Mouse (Mus musculus): Measurements from ENCODE around the gene Runx2. TPM values are rescaled to one million over a fixed set of nuclear protein-coding genes. Genes with fewer than 3 reads are reported as not detected.

Gene Runx2
- polyA plus RNA-seq, 1 experiment from 2014 or later = 3.0 TPM

DNA sequence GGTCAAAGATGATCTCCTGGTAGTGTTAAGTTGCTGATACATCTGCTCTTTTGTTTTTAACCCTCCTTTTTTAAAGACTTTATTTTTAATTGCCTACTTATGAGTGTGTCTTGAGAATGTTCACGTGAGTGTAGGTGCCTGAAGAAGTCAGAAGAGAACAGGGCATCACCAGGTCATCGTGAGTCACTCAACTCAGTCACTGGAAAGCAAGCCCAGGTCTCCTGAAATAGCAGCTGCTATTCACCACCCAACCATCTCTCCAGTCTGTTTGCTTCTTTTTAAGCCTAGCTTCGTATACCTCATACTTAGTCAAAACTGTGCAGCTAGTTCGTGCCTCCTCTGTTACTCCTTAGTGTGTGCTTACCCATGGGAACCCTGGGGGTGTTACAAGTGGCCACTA, 259.7 kb downstream of the Runx2 start:
- Histone ChIP-seq H3K4me1 (replicated peaks; ENCODE audit: control insufficient read depth, insufficient read depth, low read length) (no peaks in the 10 kb centered on the region), H3K9me3 (ENCODE audit: control insufficient read depth, low read length) (no peaks in the 10 kb centered on the region), H3K27me3 (ENCODE audit: control insufficient read depth, insufficient read depth, low read length) (no peaks in the 10 kb centered on the region), H3K36me3 (ENCODE audit: control insufficient read depth, insufficient read depth, low read length) (no peaks in the 10 kb centered on the region), H3K27ac (ENCODE audit: low read depth, low read length) (no peak overlapping the region), H3K4me3 (ENCODE audit: low read depth, low read length) (no peak overlapping the region), H3K9ac (ENCODE audit: low read depth, low read length) (no peak overlapping the region), H3K4me2 (replicated peaks; ENCODE audit: low read depth, low read length) (no peak overlapping the region)
- ATAC-seq (ENCODE audit: low FRiP score) = no peak
- DNase-seq (ENCODE audit: low spot score) = no peak
- WGBS = 94% methylated on average over 4 of the region's 4 CpGs

- Histone ChIP-seq H3K27ac (ENCODE audit: low read depth, low read length) (no peak overlapping the region), H3K9me3 (ENCODE audit: control insufficient read depth, low read length) (no peaks in the 10 kb centered on the region), H3K4me1 (replicated peaks; ENCODE audit: control insufficient read depth, insufficient read depth, low read length) (no peaks in the 10 kb centered on the region), H3K4me2 (replicated peaks; ENCODE audit: low read depth, low read length) (no peak overlapping the region), H3K4me3 (ENCODE audit: low read depth, low read length) (no peak overlapping the region), H3K9ac (ENCODE audit: low read depth, low read length) (no peak overlapping the region), H3K27me3 (ENCODE audit: control insufficient read depth, insufficient read depth, low read length) (no peaks in the 10 kb centered on the region), H3K36me3 (ENCODE audit: control insufficient read depth, insufficient read depth, low read length) (no peaks in the 10 kb centered on the region)
- WGBS = 83% methylated on average over 2 of the region's 2 CpGs
- ATAC-seq (ENCODE audit: low FRiP score) (no peak), DNase-seq (ENCODE audit: low spot score) (no peak)
Observed at GRCm38 (mm10) chr17:44549551-44549950, 265.0 kb downstream of the Runx2 start.

- Histone ChIP-seq H3K9me3 (ENCODE audit: control insufficient read depth, low read length) (no peaks in the 10 kb centered on the region), H3K4me3 (ENCODE audit: low read depth, low read length) (no peak overlapping the region)
Observed at GRCm38 (mm10) chr17:44547922-44548321, 266.7 kb downstream of the Runx2 start.

DNA sequence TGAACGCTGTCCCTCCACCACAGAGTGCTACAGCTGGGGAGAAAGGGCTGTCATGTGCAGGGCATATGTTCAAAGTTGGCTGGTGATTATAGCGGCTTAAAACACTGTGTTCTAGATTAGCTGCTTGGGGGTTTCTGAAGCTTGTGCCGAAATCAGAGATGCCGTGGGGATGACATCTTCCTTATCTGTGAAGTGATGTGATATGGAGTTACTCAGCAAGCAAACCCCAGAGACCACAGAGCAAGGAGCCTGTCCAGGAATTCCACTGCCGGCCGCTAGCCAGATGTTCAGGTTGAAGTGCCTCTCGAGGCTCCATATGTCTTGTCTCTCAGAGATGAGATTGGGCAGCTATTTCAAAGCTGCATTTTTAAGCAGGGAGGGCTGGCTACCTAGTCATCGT, 267.8 kb downstream of the Runx2 start:
- Histone ChIP-seq H3K36me3 (ENCODE audit: control insufficient read depth, insufficient read depth, low read length) (no peaks in the 10 kb centered on the region), H3K4me2 (replicated peaks; ENCODE audit: low read depth, low read length) (no peak overlapping the region), H3K4me3 (ENCODE audit: low read depth, low read length) (no peak overlapping the region), H3K27me3 (ENCODE audit: control insufficient read depth, insufficient read depth, low read length) (no peaks in the 10 kb centered on the region), H3K27ac (ENCODE audit: low read depth, low read length) (no peak overlapping the region), H3K4me1 (replicated peaks; ENCODE audit: control insufficient read depth, insufficient read depth, low read length) (no peaks in the 10 kb centered on the region), H3K9ac (ENCODE audit: low read depth, low read length) (no peak overlapping the region), H3K9me3 (ENCODE audit: control insufficient read depth, low read length) (no peaks in the 10 kb centered on the region)
- ATAC-seq (ENCODE audit: low FRiP score) (no peak), DNase-seq (ENCODE audit: low spot score) (no peak)
- 74% methylated on average over 8 of the region's 8 CpGs for WGBS

More at GRCm38 (mm10) chr17:44547922-44548321, 266.7 kb downstream of the Runx2 start:
- WGBS = 72% methylated on average over 4 of the region's 4 CpGs
- H3K27ac ChIP-seq (ENCODE audit: low read depth, low read length) = no peak overlapping the region
- ATAC-seq (ENCODE audit: low FRiP score) (no peak), DNase-seq (ENCODE audit: low spot score) (no peak)
- no peak overlapping the region for H3K4me2 ChIP-seq (replicated peaks; ENCODE audit: low read depth, low read length)
- no peak overlapping the region for H3K9ac ChIP-seq (ENCODE audit: low read depth, low read length)
- no peaks in the 10 kb centered on the region for H3K4me1 ChIP-seq (replicated peaks; ENCODE audit: control insufficient read depth, insufficient read depth, low read length)
- no peaks in the 10 kb centered on the region for H3K36me3 ChIP-seq (ENCODE audit: control insufficient read depth, insufficient read depth, low read length)
- H3K27me3 ChIP-seq (ENCODE audit: control insufficient read depth, insufficient read depth, low read length) = no peaks in the 10 kb centered on the region

DNA sequence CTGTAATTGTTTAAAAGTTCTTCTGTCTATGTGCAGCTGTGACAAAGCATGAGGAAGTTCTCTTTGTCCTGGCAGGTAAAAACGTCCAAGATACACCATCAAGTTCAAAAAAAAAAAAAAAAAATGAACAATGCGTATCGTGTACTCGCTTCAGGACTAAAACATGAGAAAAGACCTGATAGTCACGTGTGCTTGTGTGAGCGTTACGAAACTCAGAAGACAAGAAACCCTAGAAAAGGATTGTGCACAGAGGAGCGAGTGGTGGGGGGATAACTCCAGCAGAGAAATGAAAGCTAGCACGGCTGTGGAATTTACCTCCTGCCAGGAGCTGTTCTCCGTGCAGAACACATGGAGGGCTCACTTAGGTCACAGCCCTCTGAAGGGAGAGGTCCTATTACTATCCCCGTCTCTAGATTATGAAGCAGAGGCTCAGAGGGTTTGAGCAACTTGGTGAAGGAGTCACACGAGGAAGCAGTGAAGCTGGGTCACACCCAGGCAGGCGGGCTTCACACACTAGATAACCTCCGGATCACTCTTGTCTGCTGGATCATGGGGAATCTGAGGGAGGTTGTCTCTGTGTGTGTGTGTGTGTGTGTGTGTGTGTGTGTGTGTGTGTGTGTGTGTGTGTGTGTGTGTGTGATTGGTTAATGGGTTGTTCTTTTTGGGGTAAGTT, 269.3 kb downstream of the Runx2 start:
- no peak overlapping the region for H3K4me3 ChIP-seq (ENCODE audit: low read depth, low read length)
- no peaks in the 10 kb centered on the region for H3K36me3 ChIP-seq (ENCODE audit: control insufficient read depth, insufficient read depth, low read length)
- H3K27me3 ChIP-seq (ENCODE audit: control insufficient read depth, insufficient read depth, low read length) = no peaks in the 10 kb centered on the region
- no peak for ATAC-seq (ENCODE audit: low FRiP score)
- 48% methylated on average over 14 of the region's 14 CpGs for WGBS
- no peak overlapping the region for H3K4me2 ChIP-seq (replicated peaks; ENCODE audit: low read depth, low read length)
- no peak overlapping the region for H3K27ac ChIP-seq (ENCODE audit: low read depth, low read length)
- H3K9ac ChIP-seq (ENCODE audit: low read depth, low read length) = no peak overlapping the region
- H3K9me3 ChIP-seq (ENCODE audit: control insufficient read depth, low read length) = no peaks in the 10 kb centered on the region
- no peak for DNase-seq (ENCODE audit: low spot score)
- no peaks in the 10 kb centered on the region for H3K4me1 ChIP-seq (replicated peaks; ENCODE audit: control insufficient read depth, insufficient read depth, low read length)

GRCm38 (mm10) chr17:44542706-44543105, 271.9 kb downstream of the Runx2 start:
- H3K27me3 ChIP-seq (ENCODE audit: control insufficient read depth, insufficient read depth, low read length) = no peaks in the 10 kb centered on the region
- H3K9me3 ChIP-seq (ENCODE audit: control insufficient read depth, low read length) = no peaks in the 10 kb centered on the region
- ATAC-seq (ENCODE audit: low FRiP score) (no peak), DNase-seq (ENCODE audit: low spot score) (no peak)
- 87% methylated on average over 3 of the region's 3 CpGs for WGBS
- H3K27ac ChIP-seq (ENCODE audit: low read depth, low read length) = no peak overlapping the region
- no peak overlapping the region for H3K4me3 ChIP-seq (ENCODE audit: low read depth, low read length)
- no peaks in the 10 kb centered on the region for H3K4me1 ChIP-seq (replicated peaks; ENCODE audit: control insufficient read depth, insufficient read depth, low read length)
- no peaks in the 10 kb centered on the region for H3K36me3 ChIP-seq (ENCODE audit: control insufficient read depth, insufficient read depth, low read length)
- H3K9ac ChIP-seq (ENCODE audit: low read depth, low read length) = no peak overlapping the region
- H3K4me2 ChIP-seq (replicated peaks; ENCODE audit: low read depth, low read length) = no peak overlapping the region

GRCm38 (mm10) chr17:44540699-44541098, 273.9 kb downstream of the Runx2 start:
- ATAC-seq (ENCODE audit: low FRiP score) (no peak), DNase-seq (ENCODE audit: low spot score) (no peak)
- Histone ChIP-seq H3K4me1 (replicated peaks; ENCODE audit: control insufficient read depth, insufficient read depth, low read length) (no peaks in the 10 kb centered on the region), H3K9me3 (ENCODE audit: control insufficient read depth, low read length) (no peaks in the 10 kb centered on the region), H3K9ac (ENCODE audit: low read depth, low read length) (no peak overlapping the region), H3K27me3 (ENCODE audit: control insufficient read depth, insufficient read depth, low read length) (no peaks in the 10 kb centered on the region), H3K36me3 (ENCODE audit: control insufficient read depth, insufficient read depth, low read length) (no peaks in the 10 kb centered on the region), H3K27ac (ENCODE audit: low read depth, low read length) (no peak overlapping the region), H3K4me3 (ENCODE audit: low read depth, low read length) (no peak overlapping the region), H3K4me2 (replicated peaks; ENCODE audit: low read depth, low read length) (no peak overlapping the region)
- WGBS = 69% methylated on average over 5 of the region's 5 CpGs

DNA sequence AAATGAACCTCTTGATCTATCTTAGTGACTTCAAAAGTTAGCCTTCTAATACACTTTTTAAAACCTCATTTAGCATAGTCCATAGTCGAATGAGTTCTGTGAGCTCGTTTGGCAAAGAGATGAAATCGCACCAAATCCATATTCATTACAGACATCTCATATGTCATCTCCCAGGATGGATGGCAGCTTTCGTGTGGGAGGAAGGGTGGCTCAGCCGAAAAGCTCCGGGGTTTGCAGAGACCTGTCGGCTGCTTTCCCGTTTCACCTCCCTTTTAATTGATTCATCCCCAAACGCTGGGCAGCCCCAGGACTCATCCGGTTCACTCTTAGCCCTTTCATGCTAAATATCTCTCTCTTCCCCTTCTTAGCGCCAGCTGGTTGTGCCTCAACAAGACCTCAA, 275.7 kb downstream of the Runx2 start:
- Histone ChIP-seq H3K9ac (ENCODE audit: low read depth, low read length) (no peak overlapping the region), H3K9me3 (ENCODE audit: control insufficient read depth, low read length) (no peaks in the 10 kb centered on the region), H3K4me2 (replicated peaks; ENCODE audit: low read depth, low read length) (no peak overlapping the region), H3K36me3 (ENCODE audit: control insufficient read depth, insufficient read depth, low read length) (no peaks in the 10 kb centered on the region), H3K27me3 (ENCODE audit: control insufficient read depth, insufficient read depth, low read length) (no peaks in the 10 kb centered on the region), H3K4me1 (replicated peaks; ENCODE audit: control insufficient read depth, insufficient read depth, low read length) (no peaks in the 10 kb centered on the region), H3K4me3 (ENCODE audit: low read depth, low read length) (no peak overlapping the region), H3K27ac (ENCODE audit: low read depth, low read length) (no peak overlapping the region)
- no peak for DNase-seq (ENCODE audit: low spot score)
- no peak for ATAC-seq (ENCODE audit: low FRiP score)
- WGBS = 67% methylated on average over 11 of the region's 11 CpGs

GRCm38 (mm10) chr17:44530000-44530399, 284.6 kb downstream of the Runx2 start:
- no peak overlapping the region for H3K4me3 ChIP-seq (ENCODE audit: low read depth, low read length)
- H3K27me3 ChIP-seq (ENCODE audit: control insufficient read depth, insufficient read depth, low read length) = no peaks in the 10 kb centered on the region
- ATAC-seq (ENCODE audit: low FRiP score) (no peak), DNase-seq (ENCODE audit: low spot score) (no peak)
- H3K9ac ChIP-seq (ENCODE audit: low read depth, low read length) = no peak overlapping the region
- no peaks in the 10 kb centered on the region for H3K4me1 ChIP-seq (replicated peaks; ENCODE audit: control insufficient read depth, insufficient read depth, low read length)
- H3K9me3 ChIP-seq (ENCODE audit: control insufficient read depth, low read length) = no peaks in the 10 kb centered on the region
- no peak overlapping the region for H3K4me2 ChIP-seq (replicated peaks; ENCODE audit: low read depth, low read length)
- H3K36me3 ChIP-seq (ENCODE audit: control insufficient read depth, insufficient read depth, low read length) = no peaks in the 10 kb centered on the region
- WGBS = 81% methylated on average over 6 of the region's 6 CpGs
- H3K27ac ChIP-seq (ENCODE audit: low read depth, low read length) = no peak overlapping the region
